ENCODE assay signal across 23 mouse cellular contexts in the genomic region with DNA sequence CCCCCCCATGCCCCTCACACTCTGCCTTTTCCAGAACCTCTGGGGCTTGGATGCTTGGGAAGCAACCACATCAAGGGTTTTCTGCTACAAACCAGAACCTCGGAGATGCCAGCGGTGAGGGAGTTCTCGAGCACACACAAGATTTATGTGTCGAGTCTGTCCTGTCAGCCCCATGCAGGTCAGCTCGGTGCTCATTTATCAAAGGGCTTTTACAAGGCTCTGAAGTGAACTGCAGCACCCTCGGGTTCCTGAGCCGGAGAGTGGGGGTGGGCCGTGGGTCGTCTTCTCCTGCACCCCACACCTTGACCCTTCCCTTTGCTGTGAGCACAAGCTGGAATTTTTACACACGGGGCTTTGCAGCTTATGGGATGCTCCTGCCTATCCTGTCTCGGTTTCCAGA. TPM values are rescaled to one million over a fixed set of nuclear protein-coding genes. Genes with fewer than 3 reads are reported as not detected.
DNase-seq lines count a peak whose midpoint lies in the region; ATAC-seq lines count a peak whose summit lies in the region.
"Had no signal": no experiment of that assay in that cellular context is flagged by ENCODE, and none has a peak within 500 bp of the region (broad histone marks: within the 10 kb centered on the region; RNA-seq: fewer than 3 reads in every experiment).

No protein-coding gene starts in this region.

- DNase-seq in forebrain, embryonic 10.5 days (ENCODE audit: extremely low spot score, low spot score), result no peak
- DNase-seq in kidney, adult 18-20 months, result no peak
- DNase-seq in left cerebral cortex, adult 18-20 months (ENCODE audit: low spot score in 2 of 2), result no peak
- DNase-seq in B cell, adult 2 months, result no peak
- DNase-seq: adrenal gland, adult 2 months; cerebellum, adult 9-11 months; gastrocnemius, postnatal 25 days; kidney, adult 2 months; kidney, postnatal 25 days; layer of hippocampus, adult 9-11 months; lung, adult 2 months; retina, postnatal 1 day; right cerebral cortex, postnatal 4 days had no signal

- no peak for ATAC-seq in forebrain, embryonic 15.5 days (replicated peaks)
- 0 out of 2 replicates have a peak, but pooled peaks have one; percentile 13 for ATAC-seq in kidney, embryonic 14.5 days (ENCODE audit: low FRiP score, low TSS enrichment)
- no peak for ATAC-seq in hindbrain, embryonic 13.5 days (ENCODE audit: low FRiP score)
- ATAC-seq in neural tube, embryonic 12.5 days (ENCODE audit: low FRiP score, low read depth), result no peak

- H3K4me1 ChIP-seq in forebrain, embryonic 10.5 days, result peaks cover 71% of the 10 kb centered on the region
- peaks cover 19% of the 10 kb centered on the region for H3K4me1 ChIP-seq in forebrain, embryonic 15.5 days
- peaks cover 33% of the 10 kb centered on the region for H3K4me1 ChIP-seq in kidney, embryonic 14.5 days (ENCODE audit: control insufficient read depth, insufficient read depth, low read length)
- H3K4me1 ChIP-seq in hindbrain, embryonic 13.5 days (replicated peaks), result peaks cover 48% of the 10 kb centered on the region
- H3K4me1 ChIP-seq in neural tube, embryonic 12.5 days, result peaks cover 62% of the 10 kb centered on the region

- no peak overlapping the region for H3K4me3 ChIP-seq in forebrain, embryonic 10.5 days
- no peak overlapping the region for H3K4me3 ChIP-seq in forebrain, embryonic 15.5 days
- H3K4me3 ChIP-seq in kidney, embryonic 14.5 days (ENCODE audit: low read length), result no peak overlapping the region
- H3K4me3 ChIP-seq in hindbrain, embryonic 13.5 days, result no peak overlapping the region
- no peak overlapping the region for H3K4me3 ChIP-seq in neural tube, embryonic 12.5 days
- H3K4me3 ChIP-seq: forebrain, embryonic 12.5 days; megakaryocyte, embryonic 14.5 days had no signal

- H3K4me2 ChIP-seq in forebrain, embryonic 15.5 days (replicated peaks), result no peak overlapping the region
- H3K4me2 ChIP-seq in kidney, embryonic 14.5 days (replicated peaks; ENCODE audit: low read depth, low read length), result 0 out of 2 replicates have a peak overlapping the region, but pooled peaks have one; percentile 10
- H3K4me2 ChIP-seq in hindbrain, embryonic 13.5 days, result no peak overlapping the region
- H3K4me2 ChIP-seq in neural tube, embryonic 12.5 days (replicated peaks), result peak overlapping the region; percentile 20
- H3K4me2 ChIP-seq: forebrain, embryonic 12.5 days; liver, embryonic 11.5 days had no signal

- H3K36me3 ChIP-seq in forebrain, embryonic 10.5 days (replicated peaks), result no peaks in the 10 kb centered on the region
- H3K36me3 ChIP-seq in forebrain, embryonic 15.5 days, result no peaks in the 10 kb centered on the region
- H3K36me3 ChIP-seq in kidney, embryonic 14.5 days (ENCODE audit: control insufficient read depth, insufficient read depth, low read length), result no peaks in the 10 kb centered on the region
- H3K36me3 ChIP-seq in hindbrain, embryonic 13.5 days, result no peaks in the 10 kb centered on the region
- no peaks in the 10 kb centered on the region for H3K36me3 ChIP-seq in neural tube, embryonic 12.5 days
- H3K36me3 ChIP-seq: forebrain, embryonic 12.5 days had no signal

- 83% methylated on average over 11 of the region's 11 CpGs for WGBS in forebrain, embryonic 10.5 days
- WGBS in forebrain, embryonic 15.5 days, result 68% methylated on average over 11 of the region's 11 CpGs
- 19% methylated on average over 11 of the region's 11 CpGs for WGBS in kidney, embryonic 14.5 days
- WGBS in hindbrain, embryonic 13.5 days, result 45% methylated on average over 11 of the region's 11 CpGs
- WGBS in neural tube, embryonic 12.5 days, result 9% methylated on average over 11 of the region's 11 CpGs

- H3K27ac ChIP-seq in forebrain, embryonic 10.5 days, result peak overlapping the region; percentile 40; the same call in 1 of the 2 replicates
- H3K27ac ChIP-seq in forebrain, embryonic 15.5 days (replicated peaks), result no peak overlapping the region
- no peak overlapping the region for H3K27ac ChIP-seq in kidney, embryonic 14.5 days (ENCODE audit: low read depth, low read length)
- 0 out of 2 replicates have a peak overlapping the region, but pooled peaks have one; percentile 30 for H3K27ac ChIP-seq in hindbrain, embryonic 13.5 days
- peak overlapping the region; percentile 37; the same call in 1 of the 2 replicates for H3K27ac ChIP-seq in neural tube, embryonic 12.5 days
- H3K27ac ChIP-seq: forebrain, embryonic 12.5 days; stomach, postnatal 0 days had no signal

- no peak overlapping the region for H3K9ac ChIP-seq in forebrain, embryonic 15.5 days (replicated peaks)
- no peak overlapping the region for H3K9ac ChIP-seq in kidney, embryonic 14.5 days (ENCODE audit: low read depth, low read length)
- H3K9ac ChIP-seq in hindbrain, embryonic 13.5 days, result no peak overlapping the region
- 0 out of 2 replicates have a peak overlapping the region, but pooled peaks have one; percentile 13 for H3K9ac ChIP-seq in neural tube, embryonic 12.5 days
- H3K9ac ChIP-seq: forebrain, embryonic 12.5 days had no signal

- H3K27me3 ChIP-seq in forebrain, embryonic 10.5 days (ENCODE audit: poor library complexity, severe bottlenecking), result peaks cover 38% of the 10 kb centered on the region
- H3K27me3 ChIP-seq in forebrain, embryonic 15.5 days, result no peaks in the 10 kb centered on the region
- H3K27me3 ChIP-seq in kidney, embryonic 14.5 days (ENCODE audit: control insufficient read depth, insufficient read depth, low read length), result no peaks in the 10 kb centered on the region
- H3K27me3 ChIP-seq in hindbrain, embryonic 13.5 days, result peaks cover 12% of the 10 kb centered on the region; the same call in 1 of the 2 replicates
- H3K27me3 ChIP-seq in neural tube, embryonic 12.5 days (replicated peaks), result no peaks in the 10 kb centered on the region
- H3K27me3 ChIP-seq: forebrain, embryonic 12.5 days had no signal

- no peaks in the 10 kb centered on the region for H3K9me3 ChIP-seq in forebrain, embryonic 10.5 days
- no peaks in the 10 kb centered on the region for H3K9me3 ChIP-seq in forebrain, embryonic 15.5 days
- H3K9me3 ChIP-seq in kidney, embryonic 14.5 days (ENCODE audit: control insufficient read depth, low read length), result no peaks in the 10 kb centered on the region
- H3K9me3 ChIP-seq in hindbrain, embryonic 13.5 days, result no peaks in the 10 kb centered on the region
- H3K9me3 ChIP-seq in neural tube, embryonic 12.5 days, result no peaks in the 10 kb centered on the region
- H3K9me3 ChIP-seq: forebrain, embryonic 12.5 days had no signal

RNA-seq across cellular contexts. Expression of a gene that starts 5.7 kb away (rescaled TPM):
- 11.1 and 12.0 TPM in 2 replicates for polyA plus RNA-seq in forebrain, embryonic 10.5 days (2016; fragmentation: Nextera tagmentation; extraction: Ambion mirVana)
- polyA plus RNA-seq in forebrain, embryonic 15.5 days (2015; fragmentation: Nextera tagmentation; extraction: Ambion mirVana), result 31.3 and 32.7 TPM in 2 replicates
- 11.3 and 12.1 TPM in 2 replicates for polyA plus RNA-seq in kidney, embryonic 14.5 days (2014; fragmentation: Nextera tagmentation; extraction: Ambion mirVana)
- polyA plus RNA-seq in hindbrain, embryonic 13.5 days (2015; fragmentation: Nextera tagmentation; extraction: Ambion mirVana), result 21.3 and 22.1 TPM in 2 replicates
- 26.0 and 30.5 TPM in 2 replicates for polyA plus RNA-seq in neural tube, embryonic 12.5 days (2016; fragmentation: Nextera tagmentation; extraction: Ambion mirVana)
- total RNA-seq in left cerebral cortex, adult 18-20 months (2021), result 10 to 100 TPM; 79.8 to 90.8 TPM

RNA-seq across cellular contexts. Expression of a gene that starts 45.3 kb away (rescaled TPM):
- polyA plus RNA-seq in forebrain, embryonic 10.5 days (2016; fragmentation: Nextera tagmentation; extraction: Ambion mirVana), result 2.0 TPM in 2 replicates
- polyA plus RNA-seq in forebrain, embryonic 15.5 days (2015; fragmentation: Nextera tagmentation; extraction: Ambion mirVana), result 0.88 and 1.2 TPM in 2 replicates
- 0.24 TPM in 1 of 2 replicates, not detected in the other for polyA plus RNA-seq in kidney, embryonic 14.5 days (2014; fragmentation: Nextera tagmentation; extraction: Ambion mirVana)
- 2.2 and 2.6 TPM in 2 replicates for polyA plus RNA-seq in hindbrain, embryonic 13.5 days (2015; fragmentation: Nextera tagmentation; extraction: Ambion mirVana)
- polyA plus RNA-seq in neural tube, embryonic 12.5 days (2016; fragmentation: Nextera tagmentation; extraction: Ambion mirVana), result 0.89 and 1.3 TPM in 2 replicates
- under 1 TPM in 1 of 2 experiments, not detected in 1; 0.63 TPM for total RNA-seq in left cerebral cortex, adult 18-20 months (2021)
- total RNA-seq: gastrocnemius, postnatal 25 days had no signal
- polyA plus RNA-seq: C2C12; heart, postnatal 0 days; kidney, adult 2 months had no signal

Comparison
In these comparisons a context has a peak if more than half of its experiments do, and no peak if none do; other contexts are left out.
1. H3K27ac ChIP-seq: peak in forebrain, embryonic 10.5 days (single experiment), hindbrain, embryonic 13.5 days (single experiment) and neural tube, embryonic 12.5 days (single experiment); none in forebrain, embryonic 15.5 days (single experiment) and kidney, embryonic 14.5 days (single experiment).
2. H3K4me2 ChIP-seq: peak in kidney, embryonic 14.5 days (single experiment) and neural tube, embryonic 12.5 days (single experiment); none in forebrain, embryonic 15.5 days (single experiment) and hindbrain, embryonic 13.5 days (single experiment).